Mouse (Mus musculus): ENCODE results near the gene Rmnd5a.
"Not testable (repeated sequence)": the region's sequence is repeated elsewhere in the genome, so short reads cannot be mapped to it uniquely, and the experiment has no call there.

Gene Rmnd5a

DNA sequence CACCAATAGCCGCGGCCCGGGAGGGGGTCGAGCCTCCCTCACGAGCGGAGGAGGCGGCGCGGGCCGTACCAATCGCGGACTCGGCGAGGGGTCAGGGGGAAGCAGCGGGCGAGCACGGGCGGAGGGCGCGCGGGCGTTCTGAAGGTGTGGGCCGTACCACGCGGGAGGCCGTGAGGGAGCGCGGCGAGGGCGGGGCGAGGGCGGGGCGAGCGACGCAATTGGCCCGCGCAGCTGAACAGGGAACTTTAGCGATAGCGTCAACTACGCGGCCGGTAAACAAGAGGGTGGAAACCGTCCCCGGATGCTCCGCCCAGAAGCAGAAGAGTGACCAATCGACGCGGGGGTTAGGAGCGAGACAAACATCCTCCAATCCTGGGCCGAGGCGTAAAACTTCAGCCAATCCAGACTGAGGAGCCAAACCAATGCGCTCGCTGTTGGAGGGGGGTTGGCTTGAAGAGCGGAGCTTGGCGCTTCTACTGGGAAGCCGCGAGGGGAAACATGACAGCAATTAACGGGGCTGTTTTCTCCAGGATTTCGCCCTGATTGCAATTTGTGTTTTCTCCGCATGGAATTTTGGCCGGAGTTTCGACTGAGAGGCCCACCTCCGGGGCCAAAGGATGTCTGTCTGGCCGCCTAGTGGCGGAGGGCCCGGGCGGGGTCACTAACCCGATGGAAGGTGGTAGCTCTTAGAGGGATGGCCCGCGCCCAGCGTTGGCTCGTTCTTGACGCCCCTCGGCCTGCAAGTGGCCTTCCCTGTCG, at the start of gene Rmnd5a:
Gene Rmnd5a, minus strand, starts transcription at position 146 of the 759 bp plus-strand sequence.
- DNase-seq = peak; percentile 97 to 98

DNA sequence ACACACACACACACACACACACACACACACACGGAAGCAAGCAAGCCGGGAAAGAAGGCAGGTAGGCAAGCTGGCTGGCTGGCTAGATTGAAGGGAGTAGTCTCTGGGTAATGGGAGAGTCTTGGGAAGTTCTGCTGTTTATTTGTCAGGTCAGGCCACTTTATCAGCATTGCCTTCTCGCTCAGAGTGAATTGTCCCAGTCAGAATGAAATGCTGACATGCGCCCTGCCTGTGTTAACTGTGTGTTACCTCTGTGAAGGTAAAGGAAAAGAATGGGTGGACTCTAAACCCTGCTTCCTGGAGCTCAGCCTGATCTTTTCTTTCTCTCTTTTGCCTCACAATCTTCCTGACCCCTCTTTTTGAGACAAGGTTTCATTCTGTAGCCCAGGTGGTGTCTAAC, 47.5 kb upstream of the Rmnd5a start:
- DNase-seq = no peak

DNA sequence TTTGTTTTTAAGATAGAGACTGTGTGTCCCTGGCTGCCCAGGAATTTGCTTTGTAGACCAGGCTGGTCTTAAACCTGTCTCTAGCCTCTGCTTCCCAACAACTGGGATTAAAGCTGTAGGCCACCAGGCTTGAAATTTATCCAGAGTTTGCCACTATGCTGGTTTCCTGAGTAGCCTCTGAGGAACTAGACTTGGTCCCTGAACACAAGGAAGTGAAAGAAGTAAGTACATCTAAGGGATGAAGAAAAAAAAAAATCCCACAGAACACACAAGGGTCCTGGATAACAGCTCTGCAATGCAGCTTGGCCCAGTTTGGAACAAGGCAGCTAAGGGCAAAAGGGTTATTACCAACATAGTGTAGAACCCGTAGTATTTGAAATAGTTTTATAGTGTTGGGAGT, 46.4 kb upstream of the Rmnd5a start:
- DNase-seq = no peak

- DNase-seq = no peak
Observed at GRCm38 (mm10) chr6:71486226-71486625, 45.8 kb upstream of the Rmnd5a start.

DNA sequence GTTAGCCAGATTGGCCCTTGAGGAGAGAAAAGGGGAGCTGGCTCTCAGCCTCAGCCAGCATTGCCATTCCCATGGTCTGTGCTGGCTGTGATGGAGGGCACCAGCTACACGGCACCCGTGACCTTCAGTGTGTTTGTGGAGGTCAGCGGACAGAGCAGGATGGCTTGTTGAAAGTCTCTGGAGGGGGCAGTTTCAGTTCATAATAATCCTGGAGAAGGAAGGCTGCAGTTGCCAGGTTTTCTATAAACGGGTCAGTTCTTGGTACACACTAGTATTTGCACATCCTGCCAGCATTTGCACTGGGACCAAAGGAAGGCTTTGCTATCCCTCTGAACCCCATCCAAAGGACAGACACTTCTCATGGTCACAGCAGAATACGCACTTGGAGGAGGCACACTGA, 44.8 kb upstream of the Rmnd5a start:
- no peak for DNase-seq

DNA sequence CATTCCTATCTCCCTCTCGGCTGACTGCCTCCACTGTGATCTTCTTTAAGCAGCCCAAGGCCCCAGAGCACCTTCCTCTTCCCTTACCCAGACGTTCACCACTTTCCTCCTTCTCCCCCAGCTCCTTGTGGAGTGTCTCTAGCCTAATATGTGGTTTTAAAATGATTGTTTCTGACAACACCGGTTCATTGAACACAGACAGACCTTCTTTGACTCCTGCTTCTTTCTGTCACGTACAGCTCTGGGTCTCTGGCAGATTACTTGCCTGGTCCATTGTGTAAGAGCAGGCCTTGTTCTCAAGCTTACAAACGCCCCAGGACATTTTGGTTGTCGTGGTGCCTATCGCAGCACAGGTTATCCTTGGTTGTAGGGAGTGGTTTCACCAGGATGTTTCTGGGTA, 40.7 kb upstream of the Rmnd5a start:
- no peak for DNase-seq

- DNase-seq = no peak
Observed at GRCm38 (mm10) chr6:71480136-71480535, 39.7 kb upstream of the Rmnd5a start.

DNA sequence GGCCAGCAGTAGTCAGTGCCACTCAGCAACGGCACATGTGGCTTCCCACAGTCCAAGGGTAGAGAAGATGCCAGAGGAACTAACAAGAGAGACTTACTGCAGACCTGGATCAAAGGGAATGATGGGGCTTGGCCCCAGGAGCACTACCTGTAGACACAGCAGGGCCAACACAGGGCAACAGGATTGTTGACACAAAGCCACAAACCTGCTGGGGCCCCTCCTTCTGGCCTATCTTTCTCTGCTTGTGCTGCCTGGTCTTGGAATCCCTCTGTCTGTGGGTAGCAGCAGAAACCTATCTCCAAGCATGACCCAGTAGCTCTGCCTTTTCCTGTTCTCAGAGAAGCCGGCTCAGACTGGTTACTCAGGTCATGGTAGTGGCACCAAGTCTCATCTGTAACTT, 39.2 kb upstream of the Rmnd5a start:
- not testable (repeated sequence) for DNase-seq

GRCm38 (mm10) chr6:71478816-71479568, 38.6 kb upstream of the Rmnd5a start:
- DNase-seq = not testable (repeated sequence)

- DNase-seq = no peak
Observed at GRCm38 (mm10) chr6:71476783-71477182, 36.3 kb upstream of the Rmnd5a start.

GRCm38 (mm10) chr6:71475604-71476003, 35.2 kb upstream of the Rmnd5a start:
- no peak for DNase-seq

GRCm38 (mm10) chr6:71472786-71473185, 32.3 kb upstream of the Rmnd5a start:
- no peak for DNase-seq

DNA sequence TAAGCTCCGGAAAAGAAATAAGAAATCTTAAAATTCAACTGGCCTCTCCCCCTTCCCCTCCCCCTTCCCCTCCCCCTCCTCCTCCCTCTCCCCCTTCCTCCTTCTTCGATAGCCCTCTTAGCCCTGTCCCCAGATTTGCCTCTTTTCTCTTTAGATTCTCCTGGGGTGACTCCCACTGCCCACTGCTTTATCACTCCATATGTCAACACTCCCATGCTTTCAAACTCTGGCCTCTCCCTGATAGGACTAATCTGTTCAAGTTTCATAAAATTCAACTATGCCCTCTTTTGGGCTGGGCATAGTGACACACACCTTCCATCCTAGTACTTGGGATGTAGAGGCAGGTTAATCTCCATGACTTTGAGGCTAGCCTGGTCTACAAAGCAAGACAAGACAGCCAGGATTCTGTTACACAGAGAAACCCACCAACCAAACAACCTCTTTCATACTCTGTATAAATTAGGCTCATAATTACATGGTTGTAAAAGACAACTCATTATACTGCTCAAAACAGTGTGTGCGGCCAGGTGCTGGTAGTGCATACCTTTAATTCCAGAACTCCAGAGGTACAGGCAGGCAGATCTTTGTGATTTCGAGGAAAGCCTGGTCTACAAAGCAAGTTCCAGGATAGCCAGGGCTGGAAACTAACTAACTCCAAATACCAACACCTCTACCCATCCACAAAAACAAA, 31.5 kb upstream of the Rmnd5a start:
- no peak for DNase-seq

- DNase-seq = no peak
Observed at GRCm38 (mm10) chr6:71469291-71469690, 28.9 kb upstream of the Rmnd5a start.

DNA sequence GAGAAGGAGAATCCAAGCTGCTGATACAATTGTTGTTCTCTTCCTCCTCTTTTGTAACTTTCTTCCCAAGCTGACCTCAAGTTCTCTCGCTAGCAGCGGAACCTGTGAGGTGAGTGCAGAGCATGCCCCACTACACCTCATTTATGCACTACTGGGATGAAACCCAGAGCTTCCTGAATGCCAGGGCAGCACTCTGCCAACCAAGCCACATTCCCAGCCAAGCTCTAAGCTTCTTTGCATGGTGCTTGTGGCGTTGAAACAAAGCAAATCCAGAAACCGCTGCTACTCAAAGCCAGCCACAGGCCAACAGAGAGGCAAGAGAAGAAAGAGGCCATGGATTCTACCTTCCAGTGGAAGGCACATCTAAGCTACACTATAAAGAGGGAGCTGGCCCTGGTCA, 27.3 kb upstream of the Rmnd5a start:
- DNase-seq = no peak

DNA sequence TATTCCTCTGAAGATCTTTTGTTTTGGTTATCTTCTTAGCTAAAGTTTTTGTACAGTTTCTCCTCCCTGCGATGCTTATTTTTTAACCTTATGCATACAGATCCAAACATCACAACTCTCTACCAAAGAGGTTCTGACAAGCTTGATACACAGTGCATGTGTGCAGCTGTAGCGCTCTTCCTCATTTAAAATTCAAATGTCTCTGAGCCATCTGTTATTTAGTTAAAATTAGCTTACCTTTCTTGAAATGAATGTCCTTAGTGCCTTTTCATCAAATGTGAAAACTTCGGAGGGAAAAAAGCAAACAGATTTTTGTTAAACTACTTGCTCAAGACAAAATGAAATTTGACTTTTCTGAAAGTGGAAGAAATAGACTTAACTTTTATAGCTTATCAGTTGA, 24.7 kb upstream of the Rmnd5a start:
- no peak for DNase-seq

- DNase-seq = no peak
Observed at GRCm38 (mm10) chr6:71457956-71458608, 17.6 kb upstream of the Rmnd5a start.

GRCm38 (mm10) chr6:71453983-71454739, 13.7 kb upstream of the Rmnd5a start:
- not testable (repeated sequence) for DNase-seq

DNA sequence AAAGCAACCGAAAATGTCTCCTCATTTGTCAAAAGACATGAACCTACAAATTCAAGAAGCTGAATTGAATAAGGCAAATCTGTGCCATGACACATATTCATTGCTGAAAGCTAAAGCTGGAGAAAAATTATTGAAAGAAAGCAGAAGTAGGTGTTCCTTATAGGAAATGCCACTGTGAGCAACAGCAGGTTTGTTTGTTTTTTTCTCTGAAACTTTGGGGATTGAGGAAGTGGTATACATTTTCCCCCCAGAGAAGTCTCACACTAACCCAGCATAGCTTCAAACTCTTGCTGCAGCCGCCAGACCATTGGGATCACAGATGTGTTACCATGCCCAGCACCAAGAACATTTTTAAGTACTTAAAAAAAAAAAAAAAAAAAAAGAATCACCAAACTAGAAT, 12.4 kb upstream of the Rmnd5a start:
- no peak for DNase-seq

DNA sequence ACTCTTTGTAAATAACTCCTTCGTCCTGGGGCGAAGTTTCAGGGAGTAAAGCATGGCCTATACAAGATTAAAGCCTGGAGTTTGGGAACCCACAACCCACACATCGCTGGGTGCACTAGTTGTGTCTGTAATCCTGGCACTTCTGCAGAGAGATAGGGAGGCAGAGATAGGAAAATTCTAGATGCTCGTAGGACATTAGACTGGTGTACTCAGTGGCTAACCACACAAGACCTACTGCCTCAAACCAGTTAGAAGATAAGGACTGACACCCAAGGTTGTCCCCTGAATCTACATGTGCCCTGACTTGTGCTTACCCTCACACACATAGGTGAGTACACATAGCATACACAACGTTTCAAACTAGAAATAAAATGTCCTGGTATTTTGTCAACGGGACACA, 5.1 kb upstream of the Rmnd5a start:
- DNase-seq = no peak

- no peak for DNase-seq
Observed at GRCm38 (mm10) chr6:71444756-71445155, 4.3 kb upstream of the Rmnd5a start.

- no peak for DNase-seq
Observed at GRCm38 (mm10) chr6:71442130-71442529, 1.7 kb upstream of the Rmnd5a start.

DNA sequence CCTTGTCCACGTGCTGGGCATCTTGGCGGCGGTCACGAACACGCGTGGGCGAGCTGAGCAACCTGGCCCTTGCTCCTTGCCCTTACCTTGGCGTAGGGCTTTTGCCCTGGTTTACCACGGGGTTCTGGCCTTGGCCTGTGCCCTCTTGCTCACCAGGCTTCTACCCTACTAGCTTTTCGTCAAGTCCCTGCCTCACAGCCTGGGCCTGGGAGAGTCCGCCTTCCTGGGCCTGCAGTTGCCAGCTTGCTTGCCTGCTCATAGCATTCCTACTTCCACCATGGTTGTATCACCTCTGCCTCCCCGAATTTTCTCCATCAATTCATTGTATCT, 779 bp upstream of the Rmnd5a start:
- no peak for DNase-seq

Measured in spleen, adult 18-20 months (tissue).